Mouse (Mus musculus) c-Kit-positive CD71-negative TER-119-negative erythroid progenitor cells, embryonic 14.5 days (primary cell): ENCODE measurements around the gene Usp6nl.

Experiments
- DNase-seq: peaks from one replicate; pipeline ENCODE4 v3.0.0-alpha.2; 2013; ENCODE audit warnings: low read depth

The Usp6nl gene

DNA sequence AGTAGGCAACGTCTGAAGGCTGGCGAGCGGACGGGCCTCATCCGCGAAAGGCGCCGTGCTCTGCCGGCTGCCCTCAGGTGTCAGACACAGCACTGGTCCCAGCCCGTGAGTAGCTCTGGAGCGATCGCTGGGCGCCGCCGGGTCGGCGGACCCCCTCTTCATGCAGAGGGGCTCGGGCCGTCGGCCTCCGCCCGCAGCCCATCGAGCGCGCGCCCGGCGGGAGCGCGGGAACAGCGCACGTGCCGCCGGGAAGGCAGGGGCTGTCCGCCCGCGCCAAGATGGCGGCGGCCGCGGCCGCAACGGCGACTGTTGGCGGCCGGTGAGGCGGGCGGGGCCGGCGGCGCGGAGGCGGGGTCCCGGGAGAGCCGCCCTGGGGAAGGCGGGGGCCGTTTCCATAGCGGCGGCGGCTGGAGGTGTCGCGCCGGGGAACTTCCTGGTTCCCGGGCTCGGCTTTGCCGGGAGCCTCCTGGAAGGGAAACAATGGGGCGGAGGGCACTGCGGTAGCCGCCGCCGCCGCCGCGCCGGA, at the start of gene Usp6nl:
Gene Usp6nl, plus strand, starts transcription at position 292 of the 526 bp plus-strand sequence.
- DNase-seq: no peak

DNA sequence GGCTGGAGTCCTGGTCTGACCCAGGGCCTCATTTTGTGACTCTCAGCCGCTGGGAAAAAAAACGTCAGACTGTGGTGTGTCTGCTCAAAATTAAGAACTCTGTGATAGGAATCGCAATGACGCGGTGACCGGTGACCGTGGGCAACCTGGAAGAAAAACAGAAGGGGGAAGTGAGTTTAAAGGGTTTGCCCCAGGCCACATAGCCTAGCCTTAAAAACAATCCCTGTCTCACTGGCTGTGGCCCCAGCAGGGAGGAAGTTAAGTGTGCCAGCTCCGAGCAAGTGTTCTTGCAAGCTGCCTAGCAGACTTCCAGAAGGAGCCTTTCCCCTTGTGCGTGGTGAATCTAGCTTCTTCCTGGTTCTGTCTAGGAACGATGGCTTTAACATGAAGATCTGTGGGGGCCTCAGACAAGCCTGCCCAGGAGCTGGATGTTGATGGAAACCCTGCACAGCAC, 49.0 kb upstream of the Usp6nl start:
- no peak for DNase-seq

DNA sequence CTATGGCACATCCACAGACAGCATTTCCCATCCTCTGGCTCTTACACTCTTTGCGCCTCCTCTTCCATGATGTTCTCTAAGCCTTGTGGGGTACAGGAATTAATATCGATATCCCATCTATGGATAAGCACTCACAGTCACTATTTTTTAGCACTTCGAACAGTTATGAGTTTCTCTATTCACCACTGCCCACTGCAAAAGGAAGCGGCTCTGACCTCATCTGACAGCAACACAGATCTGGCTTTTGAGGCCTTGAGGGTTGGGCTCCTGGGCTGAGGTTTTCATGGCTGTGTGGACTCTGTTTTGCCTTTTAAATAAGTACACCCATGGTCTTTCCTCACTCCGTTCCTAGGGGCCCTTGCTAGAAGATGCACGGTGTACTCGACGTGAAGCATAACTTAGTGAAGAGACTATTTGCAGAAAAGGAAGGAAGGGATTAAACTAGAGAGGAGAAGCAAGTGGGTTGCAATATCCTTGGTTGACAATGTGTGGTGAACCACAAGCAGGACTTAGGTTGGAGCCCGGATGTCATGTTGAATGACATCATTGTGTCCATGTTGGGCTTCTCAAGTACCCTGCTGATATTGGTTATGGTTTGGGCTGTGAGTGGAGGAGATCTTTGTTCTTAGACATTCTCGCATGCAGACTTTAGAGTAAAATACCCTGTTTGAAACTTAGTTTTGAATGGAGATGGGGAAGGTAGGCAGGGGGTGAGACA, 43.5 kb upstream of the Usp6nl start:
- DNase-seq: peak; percentile 57

DNA sequence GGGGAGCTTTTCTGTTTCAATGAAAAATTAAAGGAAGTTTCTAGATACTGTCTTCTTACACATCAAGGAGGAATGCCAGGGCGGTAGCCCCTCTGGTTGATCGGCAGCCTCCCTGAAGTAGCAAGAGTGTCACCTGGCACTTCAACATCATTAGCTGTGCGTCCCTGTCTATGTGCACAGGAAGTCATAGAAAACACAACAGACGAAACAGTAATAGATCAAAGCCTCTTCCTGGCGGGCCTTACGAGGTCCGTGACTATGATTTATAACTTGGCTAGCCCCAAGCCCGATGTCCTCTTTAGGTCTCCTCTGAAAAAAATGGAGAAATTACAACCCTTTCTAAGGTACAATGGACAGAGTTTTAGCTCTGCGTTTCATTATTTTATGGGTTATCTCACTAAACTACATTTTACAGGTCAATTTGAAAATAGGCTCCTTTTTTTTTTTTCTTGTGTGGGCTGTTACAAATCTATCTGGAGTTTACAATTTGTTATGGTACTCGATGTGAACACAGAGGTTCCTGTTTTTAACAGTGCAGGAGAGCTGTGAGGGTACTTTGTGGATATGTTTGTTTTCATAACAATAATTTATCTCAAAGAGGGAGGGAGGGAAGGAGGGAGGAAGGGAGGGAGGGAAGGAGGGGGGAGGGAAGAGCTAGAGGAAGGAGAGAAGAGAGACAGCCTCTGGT, 42.7 kb upstream of the Usp6nl start:
- DNase-seq: no peak

DNA sequence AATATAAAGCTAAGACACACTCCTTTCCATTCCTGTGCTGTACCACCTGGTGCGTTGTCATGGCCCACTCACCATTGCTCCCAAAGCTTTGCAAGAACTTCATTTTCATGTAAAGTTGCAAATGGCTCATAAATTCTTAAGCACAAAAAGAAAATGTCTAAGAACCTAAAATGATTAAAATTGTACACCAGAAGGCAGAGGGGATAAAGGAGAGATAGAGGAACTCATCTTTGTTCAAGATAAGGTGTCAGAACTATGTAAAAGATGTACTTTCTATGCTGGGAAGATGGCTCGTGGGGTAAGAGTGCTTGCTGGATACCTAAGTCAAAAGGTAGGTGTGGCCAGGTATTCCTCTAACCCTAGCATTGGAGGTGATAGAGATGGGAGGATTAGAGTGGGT, 38.9 kb upstream of the Usp6nl start:
- no peak for DNase-seq

DNA sequence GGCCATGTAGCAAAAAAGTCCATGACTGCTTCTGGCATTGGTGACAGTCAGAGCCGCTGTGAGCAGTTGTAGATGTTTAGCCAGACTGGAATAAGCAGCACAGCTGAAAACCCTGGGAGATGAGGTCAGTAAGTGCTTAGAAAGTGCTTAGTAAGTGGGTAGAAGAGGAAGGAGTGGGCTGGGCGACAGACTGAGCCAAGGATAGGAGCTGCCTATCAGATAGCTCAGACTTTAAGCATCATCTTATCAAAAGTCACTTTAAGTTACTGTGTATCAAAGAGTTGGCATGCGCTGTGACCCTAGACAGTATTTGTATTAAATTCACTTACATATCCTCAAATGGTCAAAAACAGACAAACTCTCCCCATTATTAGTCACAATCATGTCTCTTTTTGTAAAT, 37.7 kb upstream of the Usp6nl start:
- no peak for DNase-seq

DNA sequence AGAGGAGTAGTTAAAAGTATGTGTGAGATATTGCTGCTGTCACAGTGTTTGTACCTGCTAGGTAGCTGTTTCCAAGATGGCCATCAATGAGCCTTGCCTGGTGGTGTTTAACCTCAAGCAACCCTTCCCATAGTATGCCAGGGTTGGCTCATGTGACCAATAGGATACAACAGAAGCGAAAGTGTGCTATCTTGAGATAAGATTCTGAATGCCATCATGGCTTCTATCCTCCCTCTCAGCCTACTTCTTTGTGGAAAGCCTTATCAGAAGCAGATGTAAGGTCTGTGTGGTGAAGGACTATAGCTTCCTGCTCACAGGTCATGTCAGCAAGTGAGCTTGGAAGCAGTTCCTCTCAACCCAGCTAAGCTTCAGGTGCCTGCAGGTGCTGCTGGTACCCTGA, 36.7 kb upstream of the Usp6nl start:
- DNase-seq: peak; percentile 23

DNA sequence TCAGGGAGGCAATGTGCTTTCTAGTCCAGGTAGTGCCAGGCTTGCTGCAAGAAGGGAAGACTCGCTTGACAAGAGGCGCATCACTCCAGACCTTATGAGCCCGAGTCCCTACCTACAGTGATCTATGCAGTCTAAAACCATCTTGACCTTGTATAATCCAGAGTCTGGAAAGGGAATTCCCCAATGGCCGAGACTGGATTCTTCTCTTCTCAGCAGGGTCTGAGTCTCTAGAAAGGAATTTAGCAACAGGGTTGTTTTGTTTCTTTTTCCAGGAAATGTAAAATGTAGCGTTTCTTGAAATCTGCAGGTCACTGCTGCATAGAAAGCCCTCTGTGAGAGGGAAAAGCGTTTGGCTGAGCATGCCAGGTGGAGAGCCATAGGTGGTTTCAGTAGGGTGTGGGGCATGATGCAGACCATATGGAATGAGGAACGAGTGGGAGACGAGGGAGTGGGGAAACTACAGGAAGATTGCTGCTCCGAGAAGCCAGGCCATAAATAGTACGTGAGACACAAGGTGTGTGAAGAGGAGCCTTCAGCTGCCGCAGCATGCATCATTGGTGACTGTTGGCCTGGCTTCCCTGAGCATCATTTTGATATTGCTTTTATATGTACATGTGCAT, 28.5 kb upstream of the Usp6nl start:
- no peak for DNase-seq

DNA sequence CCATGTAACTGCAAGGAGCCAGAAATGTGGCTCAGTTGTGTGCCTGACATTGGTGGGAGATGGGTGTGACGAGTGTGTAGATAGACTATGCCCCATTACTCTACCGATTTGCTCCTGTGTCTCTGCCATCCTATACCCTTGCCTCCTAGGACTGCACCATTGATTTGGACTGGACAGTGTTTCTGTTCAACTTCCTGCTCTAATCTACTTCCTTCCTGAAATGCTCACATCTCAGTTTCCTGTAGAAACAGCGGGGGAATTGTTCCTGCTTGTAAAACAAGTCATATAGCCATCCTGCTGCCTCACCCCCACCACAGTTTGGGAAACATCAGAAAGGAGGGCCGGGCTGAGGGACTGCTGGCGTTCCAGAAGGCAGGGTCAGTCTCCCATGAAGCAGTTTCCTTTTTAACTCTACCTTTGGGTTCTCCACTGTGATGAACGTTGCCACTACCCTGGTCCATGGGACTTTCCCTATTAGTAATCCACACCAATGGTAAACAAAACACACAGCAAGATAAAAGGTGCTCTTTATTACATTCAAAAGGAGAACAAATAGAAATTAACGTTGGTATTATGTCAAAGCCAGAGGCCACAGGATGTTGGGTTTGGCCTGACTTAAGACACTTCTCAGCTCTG, 27.4 kb upstream of the Usp6nl start:
- DNase-seq: no peak

DNA sequence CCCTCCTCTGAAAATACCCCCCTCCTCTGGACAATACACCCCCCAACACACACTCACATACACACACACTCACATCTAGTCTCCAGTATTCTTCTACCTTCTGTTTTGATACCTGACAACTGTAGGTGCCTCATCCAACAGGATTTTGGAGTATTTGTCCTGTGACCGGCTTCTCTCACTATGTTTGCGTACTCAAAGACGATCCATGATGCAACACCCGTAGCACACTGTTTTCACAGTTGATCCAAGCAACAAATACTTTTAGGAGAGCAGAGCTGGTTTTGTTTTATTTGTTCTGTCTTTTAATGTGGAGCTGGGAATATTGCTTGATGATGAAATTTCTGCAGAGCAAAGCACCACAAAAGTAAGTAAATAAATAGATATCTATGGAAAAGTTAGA, 17.7 kb upstream of the Usp6nl start:
- no peak for DNase-seq

DNA sequence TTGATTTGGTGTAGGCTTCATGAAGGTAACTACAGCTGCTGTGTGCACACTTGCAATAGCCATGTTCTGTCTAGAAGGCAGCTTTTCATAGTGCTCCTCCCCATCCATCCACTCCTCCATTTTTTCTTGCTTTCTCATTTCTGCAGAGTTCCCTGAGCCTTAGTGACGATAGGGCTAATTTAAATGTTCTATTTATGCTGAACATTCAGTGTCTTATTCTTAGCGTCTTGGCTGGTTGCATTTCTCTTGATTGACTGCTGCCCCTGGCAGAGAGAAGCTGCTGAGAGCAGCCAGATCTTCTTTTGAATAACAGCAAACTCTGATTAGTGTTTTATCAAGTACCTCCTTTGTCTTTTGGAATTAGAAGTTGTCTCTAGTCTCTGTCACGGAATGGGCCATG, 15.6 kb upstream of the Usp6nl start:
- no peak for DNase-seq

DNA sequence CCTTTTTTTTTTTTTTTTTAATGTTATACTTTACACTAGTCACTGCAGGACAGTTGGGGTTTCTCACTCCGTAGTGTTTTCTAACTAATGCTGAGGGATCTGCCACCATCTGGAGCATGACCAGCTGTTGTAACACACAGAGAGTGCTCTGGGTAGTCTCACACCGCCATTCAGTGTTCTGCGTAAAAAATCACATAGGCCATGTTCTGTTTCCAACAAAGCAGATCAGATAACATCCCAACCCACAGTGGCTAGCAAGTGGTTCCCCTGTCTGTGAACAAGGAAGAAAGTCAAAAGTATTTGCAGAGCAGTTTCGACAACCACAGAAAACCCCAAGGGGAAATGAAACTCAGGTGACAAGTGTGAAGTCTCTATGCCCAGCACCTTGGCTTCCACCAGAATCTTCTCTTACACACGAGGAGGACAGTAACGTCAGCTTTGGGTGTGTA, 13.1 kb upstream of the Usp6nl start:
- no peak for DNase-seq

DNA sequence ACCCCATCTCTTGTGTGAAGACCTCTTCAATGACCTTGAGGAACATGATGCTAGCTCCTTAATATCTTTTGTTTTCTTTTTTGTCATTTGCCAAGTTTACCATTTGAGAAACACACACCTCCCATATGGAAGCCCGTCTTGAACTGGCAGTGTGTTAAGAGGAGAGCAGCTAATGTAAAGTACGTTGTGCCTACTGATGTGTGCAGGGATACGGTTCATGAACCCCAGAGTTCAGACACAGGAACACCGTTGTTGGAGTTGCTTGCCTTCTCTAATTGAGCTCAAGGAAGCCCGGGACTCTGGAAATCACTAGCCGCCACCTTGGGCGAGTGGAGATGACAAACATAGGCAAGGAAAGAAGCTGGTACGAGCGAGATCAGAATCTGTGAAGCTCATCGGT, 9.7 kb upstream of the Usp6nl start:
- DNase-seq: no peak

DNA sequence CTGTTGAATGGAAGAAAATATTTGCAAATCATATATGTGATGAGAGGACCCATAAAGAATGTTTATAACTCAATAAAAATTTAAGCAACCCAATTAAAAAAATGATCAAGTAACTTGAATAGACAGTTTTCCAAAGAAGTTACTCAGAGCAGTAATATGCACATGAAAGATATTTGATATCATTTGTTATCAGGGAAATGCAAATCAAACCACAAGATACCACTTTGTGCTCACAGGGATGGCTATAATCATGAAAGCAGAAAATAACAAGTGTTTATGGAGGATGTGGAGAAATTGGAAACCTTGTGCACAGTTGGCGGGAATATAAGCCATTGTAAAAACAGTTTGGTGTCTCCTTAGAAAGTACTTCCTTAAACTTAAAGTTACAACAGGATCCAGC, 8.7 kb upstream of the Usp6nl start:
- DNase-seq: no peak

DNA sequence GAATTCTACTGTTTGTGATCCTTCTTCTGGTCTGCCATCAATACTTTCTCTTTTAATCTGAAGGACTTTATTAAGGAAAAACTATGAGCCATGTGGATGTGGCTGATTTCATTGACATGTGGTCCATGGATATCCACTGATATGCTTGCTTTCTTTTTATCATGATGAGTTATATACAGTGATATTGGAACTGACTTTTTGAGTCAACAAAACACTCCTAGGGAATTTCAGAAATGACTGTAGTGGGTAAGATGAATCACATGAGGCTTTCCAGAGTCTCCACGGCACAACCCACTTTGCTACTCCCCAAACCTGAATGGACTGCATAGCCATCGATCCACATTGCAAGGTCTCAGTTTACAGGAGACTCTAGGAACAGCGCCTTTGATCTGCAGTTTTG, 2.3 kb upstream of the Usp6nl start:
- DNase-seq: no peak

DNA sequence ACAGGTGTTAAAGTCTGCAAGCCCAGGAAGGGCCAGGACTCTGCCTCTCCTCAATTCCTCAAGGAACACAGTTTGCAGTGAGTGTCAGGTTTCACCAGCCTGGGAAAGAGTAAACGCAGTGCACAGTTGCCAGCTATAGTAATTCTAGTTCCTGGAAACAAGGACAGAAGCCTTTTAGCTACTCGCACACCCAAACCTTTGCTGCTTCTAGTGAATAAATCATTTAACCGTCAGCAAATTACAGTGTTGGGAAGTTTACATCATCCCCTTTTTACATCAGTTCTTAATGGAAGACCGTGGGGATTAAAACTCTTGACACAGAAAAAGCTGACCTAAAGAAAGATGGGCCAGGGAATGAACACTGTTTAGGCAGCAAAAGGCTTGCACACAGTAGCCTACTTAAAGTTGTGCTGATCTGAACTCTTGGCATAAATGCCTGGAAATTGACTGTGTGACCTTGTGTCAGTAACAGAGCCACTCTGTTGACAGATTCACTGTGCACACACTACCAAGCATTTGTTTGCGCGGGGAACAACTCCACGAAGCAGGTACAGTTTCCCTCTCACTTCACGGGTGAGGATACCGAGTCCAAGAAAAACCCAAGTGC, 595 bp upstream of the Usp6nl start:
- DNase-seq: no peak

DNA sequence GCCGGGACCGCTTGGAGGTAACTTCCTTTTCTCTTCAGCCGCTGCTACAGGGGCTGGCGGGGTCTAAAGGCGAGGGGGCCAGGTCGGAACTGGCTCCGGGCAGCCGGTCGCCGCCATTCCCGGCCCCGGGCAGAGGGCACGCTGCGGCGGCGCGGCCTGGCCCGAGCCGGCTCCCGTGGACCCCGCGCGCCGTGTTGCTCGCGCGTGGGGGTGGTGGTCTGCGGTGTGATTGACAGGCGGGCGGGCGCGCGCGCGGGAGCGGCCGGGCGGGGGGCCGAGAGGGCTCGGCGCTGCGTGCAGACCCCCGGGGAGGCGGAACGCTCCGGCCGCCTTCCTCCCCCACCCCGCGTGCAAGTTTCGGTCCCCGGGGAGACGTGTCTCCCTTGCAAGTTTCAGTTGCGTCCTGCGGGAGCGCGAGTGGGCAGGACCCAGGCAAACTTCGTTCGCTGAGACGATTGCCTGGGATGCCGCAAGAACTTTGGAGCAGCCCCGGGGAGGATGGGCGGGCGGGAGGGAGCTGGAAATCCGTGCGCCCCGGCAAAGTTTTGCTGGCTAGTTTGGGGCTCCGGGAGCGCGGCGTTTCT, 563 bp downstream of the Usp6nl start:
- DNase-seq: no peak

DNA sequence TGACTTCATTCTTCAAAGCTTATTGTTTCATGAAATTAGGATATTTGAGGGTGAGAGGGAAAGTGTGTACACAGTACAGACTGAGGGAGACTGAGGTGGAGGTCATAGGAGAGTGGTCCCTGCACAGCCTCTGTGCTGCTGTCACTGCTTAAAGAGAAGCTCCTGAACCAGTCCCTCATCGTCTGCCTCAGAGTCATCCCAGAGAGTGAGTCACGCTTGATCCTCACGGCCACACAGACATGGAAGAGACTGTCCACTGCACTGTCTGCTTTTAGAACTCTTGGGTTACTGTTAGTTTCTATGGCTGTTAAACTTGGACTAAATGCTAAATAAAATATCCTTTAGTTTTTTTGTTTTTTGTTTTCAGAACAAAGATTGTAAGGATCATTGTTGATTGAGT, 3.2 kb downstream of the Usp6nl start:
- no peak for DNase-seq

DNA sequence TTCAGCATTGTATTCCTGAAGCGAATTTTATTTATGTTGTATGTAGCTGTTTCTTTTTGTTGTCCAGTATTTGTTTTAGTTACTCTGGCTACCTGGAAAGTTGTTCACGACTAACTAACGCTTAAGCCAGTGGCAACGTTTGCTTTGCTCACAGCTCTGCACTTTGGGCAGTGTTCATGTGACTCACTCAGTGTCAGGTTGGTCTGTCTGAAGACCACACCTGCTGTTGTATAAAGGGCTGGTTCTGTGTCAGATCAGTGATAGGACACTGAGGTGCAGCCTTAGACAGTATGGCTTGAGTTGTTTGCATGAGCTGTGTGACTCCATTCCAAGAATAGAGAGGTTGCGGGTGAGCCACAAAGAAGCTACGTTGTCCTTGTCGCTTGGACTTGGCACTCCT, 6.5 kb downstream of the Usp6nl start:
- DNase-seq: no peak

DNA sequence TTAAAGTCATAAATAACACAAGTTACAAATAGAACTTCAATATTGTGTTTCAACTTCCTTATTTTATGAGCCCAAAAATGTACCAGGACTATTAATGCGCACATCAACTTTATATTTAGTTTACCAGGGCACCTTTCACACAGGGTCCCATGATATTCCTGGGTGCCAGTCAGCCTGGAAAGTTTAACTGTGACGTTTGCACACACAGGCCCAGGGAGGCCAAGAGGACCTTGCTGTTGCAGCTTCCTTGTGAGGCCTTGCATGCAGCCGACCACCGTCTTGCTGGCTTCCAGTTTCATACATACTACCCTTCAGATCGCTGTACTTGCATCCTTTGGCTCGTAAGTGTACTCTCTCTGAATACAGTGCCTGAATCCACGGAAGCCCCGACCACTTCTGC, 8.3 kb downstream of the Usp6nl start:
- DNase-seq: no peak

DNA sequence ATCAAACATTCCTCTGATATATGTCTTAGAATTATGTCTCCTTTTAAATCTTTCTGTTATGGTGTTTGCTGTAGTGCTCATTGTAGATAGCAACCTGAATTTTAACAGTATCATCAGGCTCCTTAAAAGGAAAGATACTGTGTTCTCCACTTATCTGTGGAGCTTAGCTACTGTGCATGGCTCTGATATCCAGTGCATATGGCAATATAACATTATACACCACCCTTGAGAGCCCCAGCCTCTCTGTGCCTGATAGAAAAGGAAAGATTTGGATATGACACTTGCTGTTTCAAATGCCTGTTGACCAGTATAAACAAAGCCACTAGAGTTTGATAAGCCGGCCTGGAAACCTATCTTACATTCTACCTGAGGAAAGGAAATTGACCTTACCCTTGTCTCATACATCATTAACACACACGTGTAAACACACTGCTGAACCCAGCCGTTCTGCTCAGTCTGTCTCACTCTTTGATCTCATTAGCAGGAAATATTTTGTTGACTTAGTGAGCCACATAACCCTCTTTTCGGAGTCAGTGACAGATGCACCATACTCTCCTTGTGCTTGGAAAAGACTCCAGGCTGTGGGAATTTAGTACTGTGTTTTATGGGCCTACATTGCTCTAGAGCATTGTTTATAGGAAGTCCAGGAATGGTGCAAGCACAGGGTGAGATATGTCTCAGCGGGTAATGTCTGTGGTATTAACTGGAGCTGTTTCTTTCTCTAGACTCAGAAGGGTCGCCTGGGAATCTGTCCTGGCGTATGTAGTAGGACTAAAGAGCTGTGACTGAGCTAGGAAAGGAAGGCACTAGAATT, 9.1 kb downstream of the Usp6nl start:
- no peak for DNase-seq
